Mouse (Mus musculus): Measurements from ENCODE around the gene Olfr1037. TPM values are rescaled to one million over a fixed set of nuclear protein-coding genes. Genes with fewer than 3 reads are reported as not detected.
"Not testable (repeated sequence)": the region's sequence is repeated elsewhere in the genome, so short reads cannot be mapped to it uniquely, and the experiment has no call there.

Olfr1037 gene
- polyA plus RNA-seq (2015; fragmentation: Nextera tagmentation; extraction: Ambion mirVana), result not detected in 2 replicates

- no peak within 1 kb of the TSS for H3K27ac ChIP-seq (ENCODE audit: low read length)
- no peaks in the 10 kb centered on the region for H3K27me3 ChIP-seq (ENCODE audit: insufficient read depth, low read length)
- no peaks in the 10 kb centered on the region for H3K36me3 ChIP-seq (ENCODE audit: insufficient read depth, low read length)
- 92% methylated on average over 2 of the region's 2 CpGs for WGBS
- H3K4me2 ChIP-seq (replicated peaks; ENCODE audit: low read depth, low read length), result no peak within 1 kb of the TSS
- no peaks in the 10 kb centered on the region for H3K9me3 ChIP-seq (ENCODE audit: low read length)
- no peak for ATAC-seq (ENCODE audit: low FRiP score, low TSS enrichment)
- H3K4me1 ChIP-seq (ENCODE audit: insufficient read depth, low read length), result no peaks in the 10 kb centered on the region
- H3K4me3 ChIP-seq (ENCODE audit: low read length), result no peak within 1 kb of the TSS
- H3K9ac ChIP-seq (replicated peaks; ENCODE audit: low read length), result no peak within 1 kb of the TSS
Observed at GRCm38 (mm10) chr2:86087285-86087684, at the start of gene Olfr1037. Olfr1037 (minus strand) TSS chr2:86087385.

- Histone ChIP-seq H3K4me3 (ENCODE audit: low read length) (no peak within 1 kb of the TSS), H3K27me3 (ENCODE audit: insufficient read depth, low read length) (no peaks in the 10 kb centered on the region), H3K9ac (replicated peaks; ENCODE audit: low read length) (no peak within 1 kb of the TSS), H3K9me3 (ENCODE audit: low read length) (no peaks in the 10 kb centered on the region), H3K36me3 (ENCODE audit: insufficient read depth, low read length) (no peaks in the 10 kb centered on the region), H3K27ac (ENCODE audit: low read length) (no peak within 1 kb of the TSS), H3K4me1 (ENCODE audit: insufficient read depth, low read length) (no peaks in the 10 kb centered on the region), H3K4me2 (replicated peaks; ENCODE audit: low read depth, low read length) (no peak within 1 kb of the TSS)
- no peak for ATAC-seq (ENCODE audit: low FRiP score, low TSS enrichment)
- WGBS, result 94% methylated on average over 1 of the region's 1 CpGs
Observed at GRCm38 (mm10) chr2:86135828-86136227, 48.6 kb upstream of the Olfr1037 start, which contains the start of gene Olfr1039. Olfr1039 (minus strand) TSS chr2:86135928.

- not testable (repeated sequence) for H3K27me3 ChIP-seq (ENCODE audit: insufficient read depth, low read length); H3K27ac ChIP-seq (ENCODE audit: low read length); H3K4me2 ChIP-seq (replicated peaks; ENCODE audit: low read depth, low read length); ATAC-seq (ENCODE audit: low FRiP score, low TSS enrichment); H3K9me3 ChIP-seq (ENCODE audit: low read length); H3K9ac ChIP-seq (replicated peaks; ENCODE audit: low read length); H3K36me3 ChIP-seq (ENCODE audit: insufficient read depth, low read length); H3K4me3 ChIP-seq (ENCODE audit: low read length); H3K4me1 ChIP-seq (ENCODE audit: insufficient read depth, low read length)
- 89% methylated on average over 1 of the region's 1 CpGs for WGBS
Observed at GRCm38 (mm10) chr2:86080478-86080877, 6.7 kb downstream of the Olfr1037 start.

- not testable (repeated sequence) for ATAC-seq (ENCODE audit: low FRiP score, low TSS enrichment); H3K4me1 ChIP-seq (ENCODE audit: insufficient read depth, low read length)
Observed at GRCm38 (mm10) chr2:86073692-86074091, 13.5 kb downstream of the Olfr1037 start, which contains the start of gene Olfr1036. Olfr1036 (plus strand) TSS chr2:86073992.

GRCm38 (mm10) chr2:86070189-86070588, 17.0 kb downstream of the Olfr1037 start:
- no peak for ATAC-seq (ENCODE audit: low FRiP score, low TSS enrichment)
- no peak overlapping the region for H3K4me2 ChIP-seq (replicated peaks; ENCODE audit: low read depth, low read length)
- no peaks in the 10 kb centered on the region for H3K27me3 ChIP-seq (ENCODE audit: insufficient read depth, low read length)
- H3K9me3 ChIP-seq (ENCODE audit: low read length), result peaks cover 2% of the 10 kb centered on the region; the same call in 1 of the 2 replicates
- WGBS, result 92% methylated on average over 8 of the region's 8 CpGs
- no peak overlapping the region for H3K9ac ChIP-seq (replicated peaks; ENCODE audit: low read length)
- no peaks in the 10 kb centered on the region for H3K4me1 ChIP-seq (ENCODE audit: insufficient read depth, low read length)
- H3K4me3 ChIP-seq (ENCODE audit: low read length), result no peak overlapping the region
- H3K36me3 ChIP-seq (ENCODE audit: insufficient read depth, low read length), result no peaks in the 10 kb centered on the region
- no peak overlapping the region for H3K27ac ChIP-seq (ENCODE audit: low read length)

More at GRCm38 (mm10) chr2:86073692-86074091, 13.5 kb downstream of the Olfr1037 start, which contains the start of gene Olfr1036:
- H3K36me3 ChIP-seq (ENCODE audit: insufficient read depth, low read length); H3K9me3 ChIP-seq (ENCODE audit: low read length); H3K4me2 ChIP-seq (replicated peaks; ENCODE audit: low read depth, low read length); H3K27me3 ChIP-seq (ENCODE audit: insufficient read depth, low read length); H3K27ac ChIP-seq (ENCODE audit: low read length); H3K4me3 ChIP-seq (ENCODE audit: low read length); H3K9ac ChIP-seq (replicated peaks; ENCODE audit: low read length): not testable (repeated sequence)

- H3K36me3 ChIP-seq (ENCODE audit: insufficient read depth, low read length); H3K9ac ChIP-seq (replicated peaks; ENCODE audit: low read length); H3K27me3 ChIP-seq (ENCODE audit: insufficient read depth, low read length); H3K4me1 ChIP-seq (ENCODE audit: insufficient read depth, low read length); H3K27ac ChIP-seq (ENCODE audit: low read length); H3K9me3 ChIP-seq (ENCODE audit: low read length); H3K4me2 ChIP-seq (replicated peaks; ENCODE audit: low read depth, low read length); ATAC-seq (ENCODE audit: low FRiP score, low TSS enrichment); H3K4me3 ChIP-seq (ENCODE audit: low read length): not testable (repeated sequence)
- 95% methylated on average over 2 of the region's 2 CpGs for WGBS
Observed at GRCm38 (mm10) chr2:86063766-86064165, 23.4 kb downstream of the Olfr1037 start.

- not testable (repeated sequence) for H3K36me3 ChIP-seq (ENCODE audit: insufficient read depth, low read length)
Observed at GRCm38 (mm10) chr2:86050777-86051176, 36.4 kb downstream of the Olfr1037 start.

GRCm38 (mm10) chr2:86045561-86045960, 41.6 kb downstream of the Olfr1037 start, which contains the start of gene Olfr1034:
Olfr1034 (plus strand) TSS chr2:86045861.
- ATAC-seq (ENCODE audit: low FRiP score, low TSS enrichment), result no peak
- H3K9ac ChIP-seq (replicated peaks; ENCODE audit: low read length), result no peak within 1 kb of the TSS
- H3K4me3 ChIP-seq (ENCODE audit: low read length), result no peak within 1 kb of the TSS
- no peak within 1 kb of the TSS for H3K4me2 ChIP-seq (replicated peaks; ENCODE audit: low read depth, low read length)
- no peaks in the 10 kb centered on the region for H3K36me3 ChIP-seq (ENCODE audit: insufficient read depth, low read length)
- H3K27me3 ChIP-seq (ENCODE audit: insufficient read depth, low read length), result no peaks in the 10 kb centered on the region
- no peaks in the 10 kb centered on the region for H3K4me1 ChIP-seq (ENCODE audit: insufficient read depth, low read length)
- H3K27ac ChIP-seq (ENCODE audit: low read length), result no peak within 1 kb of the TSS
- H3K9me3 ChIP-seq (ENCODE audit: low read length), result no peaks in the 10 kb centered on the region

More at GRCm38 (mm10) chr2:86050777-86051176, 36.4 kb downstream of the Olfr1037 start:
- H3K9me3 ChIP-seq (ENCODE audit: low read length); H3K4me2 ChIP-seq (replicated peaks; ENCODE audit: low read depth, low read length); H3K4me1 ChIP-seq (ENCODE audit: insufficient read depth, low read length); H3K9ac ChIP-seq (replicated peaks; ENCODE audit: low read length); H3K27ac ChIP-seq (ENCODE audit: low read length); H3K27me3 ChIP-seq (ENCODE audit: insufficient read depth, low read length); ATAC-seq (ENCODE audit: low FRiP score, low TSS enrichment); H3K4me3 ChIP-seq (ENCODE audit: low read length): not testable (repeated sequence)

Other genes with a start within 250 kb of the Olfr1037 start
- not detected in 2 replicates for gene Olfr1019, start 241.9 kb downstream of the Olfr1037 start, polyA plus RNA-seq (2015; fragmentation: Nextera tagmentation; extraction: Ambion mirVana)
- gene Olfr1020, start 240.4 kb downstream of the Olfr1037 start, polyA plus RNA-seq (2015; fragmentation: Nextera tagmentation; extraction: Ambion mirVana), result not detected in 2 replicates
- not detected in 2 replicates for gene Olfr1022, start 218.8 kb downstream of the Olfr1037 start, polyA plus RNA-seq (2015; fragmentation: Nextera tagmentation; extraction: Ambion mirVana)
- not detected in 2 replicates for gene Olfr1023, start 201.7 kb downstream of the Olfr1037 start, polyA plus RNA-seq (2015; fragmentation: Nextera tagmentation; extraction: Ambion mirVana)
- gene Olfr1024, start 182.3 kb downstream of the Olfr1037 start, polyA plus RNA-seq (2015; fragmentation: Nextera tagmentation; extraction: Ambion mirVana), result not detected in 2 replicates
- gene Olfr1025-ps1, start 172.2 kb downstream of the Olfr1037 start, polyA plus RNA-seq (2015; fragmentation: Nextera tagmentation; extraction: Ambion mirVana), result not detected in 2 replicates
- gene Olfr1026, start 165.8 kb downstream of the Olfr1037 start, polyA plus RNA-seq (2015; fragmentation: Nextera tagmentation; extraction: Ambion mirVana), result not detected in 2 replicates
- gene Olfr1028, start 136.9 kb downstream of the Olfr1037 start, polyA plus RNA-seq (2015; fragmentation: Nextera tagmentation; extraction: Ambion mirVana), result not detected in 2 replicates
- gene Olfr1029, start 113.5 kb downstream of the Olfr1037 start, polyA plus RNA-seq (2015; fragmentation: Nextera tagmentation; extraction: Ambion mirVana), result not detected in 2 replicates
- not detected in 2 replicates for gene Olfr1030, start 108.1 kb downstream of the Olfr1037 start, polyA plus RNA-seq (2015; fragmentation: Nextera tagmentation; extraction: Ambion mirVana)
- gene Olfr1031, start 97.1 kb downstream of the Olfr1037 start, polyA plus RNA-seq (2015; fragmentation: Nextera tagmentation; extraction: Ambion mirVana), result not detected in 2 replicates
- not detected in 2 replicates for gene Olfr1032, start 81.8 kb downstream of the Olfr1037 start, polyA plus RNA-seq (2015; fragmentation: Nextera tagmentation; extraction: Ambion mirVana)
- 3.1 and 4.9 TPM in 2 replicates for gene Olfr1033, start 66.8 kb downstream of the Olfr1037 start, polyA plus RNA-seq (2015; fragmentation: Nextera tagmentation; extraction: Ambion mirVana)
- 0.04 and 0.05 TPM in 2 replicates for gene Olfr1034, start 41.5 kb downstream of the Olfr1037 start, polyA plus RNA-seq (2015; fragmentation: Nextera tagmentation; extraction: Ambion mirVana)
- gene Olfr1036, start 13.4 kb downstream of the Olfr1037 start, polyA plus RNA-seq (2015; fragmentation: Nextera tagmentation; extraction: Ambion mirVana), result not detected in 2 replicates
- gene Olfr1039, start 48.5 kb upstream of the Olfr1037 start, polyA plus RNA-seq (2015; fragmentation: Nextera tagmentation; extraction: Ambion mirVana), result not detected in 2 replicates
- not detected in 2 replicates for gene Olfr1040, start 59.3 kb upstream of the Olfr1037 start, polyA plus RNA-seq (2015; fragmentation: Nextera tagmentation; extraction: Ambion mirVana)
- not detected in 2 replicates for gene Olfr1042, start 74.5 kb upstream of the Olfr1037 start, polyA plus RNA-seq (2015; fragmentation: Nextera tagmentation; extraction: Ambion mirVana)
- gene Olfr1043, start 80.1 kb upstream of the Olfr1037 start, polyA plus RNA-seq (2015; fragmentation: Nextera tagmentation; extraction: Ambion mirVana), result not detected in 2 replicates
- not detected in 2 replicates for gene Olfr1044, start 90.4 kb upstream of the Olfr1037 start, polyA plus RNA-seq (2015; fragmentation: Nextera tagmentation; extraction: Ambion mirVana)
- not detected in 2 replicates for gene Olfr52, start 98.3 kb upstream of the Olfr1037 start, polyA plus RNA-seq (2015; fragmentation: Nextera tagmentation; extraction: Ambion mirVana)
- not detected in 2 replicates for gene Olfr1045, start 115.6 kb upstream of the Olfr1037 start, polyA plus RNA-seq (2015; fragmentation: Nextera tagmentation; extraction: Ambion mirVana)
- not detected in 2 replicates for gene Olfr1046, start 131.9 kb upstream of the Olfr1037 start, polyA plus RNA-seq (2015; fragmentation: Nextera tagmentation; extraction: Ambion mirVana)
- not detected in 2 replicates for gene Olfr1047, start 144.0 kb upstream of the Olfr1037 start, polyA plus RNA-seq (2015; fragmentation: Nextera tagmentation; extraction: Ambion mirVana)
- gene Olfr1048, start 152.9 kb upstream of the Olfr1037 start, polyA plus RNA-seq (2015; fragmentation: Nextera tagmentation; extraction: Ambion mirVana), result not detected in 2 replicates
- not detected in 2 replicates for gene Olfr1049, start 170.9 kb upstream of the Olfr1037 start, polyA plus RNA-seq (2015; fragmentation: Nextera tagmentation; extraction: Ambion mirVana)
- not detected in 2 replicates for gene Olfr1051, start 191.7 kb upstream of the Olfr1037 start, polyA plus RNA-seq (2015; fragmentation: Nextera tagmentation; extraction: Ambion mirVana)
- gene Olfr1052, start 205.1 kb upstream of the Olfr1037 start, polyA plus RNA-seq (2015; fragmentation: Nextera tagmentation; extraction: Ambion mirVana), result not detected in 2 replicates
- gene Olfr1053, start 227.9 kb upstream of the Olfr1037 start, polyA plus RNA-seq (2015; fragmentation: Nextera tagmentation; extraction: Ambion mirVana), result not detected in 2 replicates
- not detected in 2 replicates for gene Olfr1054, start 248.0 kb upstream of the Olfr1037 start, polyA plus RNA-seq (2015; fragmentation: Nextera tagmentation; extraction: Ambion mirVana)